Mouse (Mus musculus) embryonic facial prominence, embryonic 11.5 days (tissue): ENCODE data around the gene Sema4d. TPM values are rescaled to one million over a fixed set of nuclear protein-coding genes. Genes with fewer than 3 reads are reported as not detected.

Experiments used
- ATAC-seq: fragments of 200-750 bp; cut with Nextera tagmentation; replicated peaks from 2 replicates; pipeline ENCODE4 v1.8.0; 2017; ENCODE audit warnings: low read depth; ENCODE audit not compliant: insufficient number of reproducible peaks, low FRiP score, low TSS enrichment
- DNase-seq: peaks from one replicate; pipeline ENCODE4 v3.0.0-alpha.2; 2015; ENCODE audit warnings: low spot score
- H3K27ac ChIP-seq: fragments of 300-500 bp; sonication (generic); replicated peaks from 2 replicates; pipeline ENCODE4 v1.5.1; 2014; ENCODE audit warnings: mild to moderate bottlenecking, low read depth, low read length, control low read depth
- H3K27me3 ChIP-seq: fragments of 300-500 bp; sonication (generic); 2 replicates; pipeline ENCODE4 v1.6.1; 2014; ENCODE audit warnings: mild to moderate bottlenecking, low read length, moderate library complexity, mixed read lengths; ENCODE audit not compliant: control insufficient read depth, insufficient read depth
- H3K36me3 ChIP-seq: fragments of 300-500 bp; sonication (generic); replicated peaks from 2 replicates; pipeline ENCODE4 v1.6.1; 2014; ENCODE audit warnings: low read depth, mild to moderate bottlenecking, low read length, moderate library complexity, mixed read lengths; ENCODE audit not compliant: control insufficient read depth, insufficient read depth
- H3K4me1 ChIP-seq: fragments of 300-500 bp; sonication (generic); 2 replicates; pipeline ENCODE4 v1.6.1; 2014; ENCODE audit warnings: low read length, mixed read lengths; ENCODE audit not compliant: control insufficient read depth, insufficient read depth
- H3K4me2 ChIP-seq: fragments of 300-500 bp; sonication (generic); 2 replicates; pipeline ENCODE4 v1.6.1; 2014; ENCODE audit warnings: low read depth, mild to moderate bottlenecking, control low read depth, low read length, moderate library complexity
- H3K4me3 ChIP-seq: fragments of 300-500 bp; sonication (generic); 2 replicates; pipeline ENCODE4 v1.5.1; 2014; ENCODE audit warnings: low read depth, low read length, control low read depth
- H3K9ac ChIP-seq: fragments of 300-500 bp; sonication (generic); replicated peaks from 2 replicates; pipeline ENCODE4 v1.6.1; 2014; ENCODE audit warnings: mild to moderate bottlenecking, control low read depth, low read length
- H3K9me3 ChIP-seq: fragments of 300-500 bp; sonication (generic); replicated peaks from 2 replicates; pipeline ENCODE4 v1.6.1; 2016; ENCODE audit warnings: mild to moderate bottlenecking, low read length, inconsistent platforms, mixed read lengths; ENCODE audit not compliant: control insufficient read depth
- WGBS: fragments of 180-500 bp; shearing (Covaris S2); extraction: QIAGEN DNeasy Blood & Tissue Kit; methylation state at CpG from one replicate; pipeline ENCODE4 v1.1.7; 2014; 5-methylcytosine and 5-hydroxymethylcytosine counted together
- polyA plus RNA-seq: library from polyadenylated mRNA; unstranded; fragments of >200 nt; fragmentation: Nextera tagmentation; extraction: Ambion mirVana; gene quantifications from 2 replicates; pipeline ENCODE4 v1.2.1, GENCODE M21; 2014

Sema4d gene
- polyA plus RNA-seq, 1 experiment from 2014 or later: 5.4 TPM

GRCm38 (mm10) chr13:51649740-51650139 is 143.8 kb downstream of the Sema4d start:
- no peak overlapping the region for H3K9ac ChIP-seq
- no peak overlapping the region for H3K27ac ChIP-seq
- ATAC-seq (no peak), DNase-seq (no peak)
- H3K27me3 ChIP-seq: no peaks in the 10 kb centered on the region
- 57% methylated on average over 1 of the region's 1 CpGs for WGBS
- peaks cover 4% of the 10 kb centered on the region for H3K4me1 ChIP-seq
- H3K4me2 ChIP-seq: no peak overlapping the region
- H3K4me3 ChIP-seq: no peak overlapping the region
- no peaks in the 10 kb centered on the region for H3K36me3 ChIP-seq
- no peaks in the 10 kb centered on the region for H3K9me3 ChIP-seq

- Histone ChIP-seq H3K27ac (no peak overlapping the region), H3K9ac (no peak overlapping the region), H3K36me3 (no peaks in the 10 kb centered on the region), H3K4me2 (no peak overlapping the region), H3K4me3 (no peak overlapping the region), H3K27me3 (no peaks in the 10 kb centered on the region), H3K9me3 (no peaks in the 10 kb centered on the region), H3K4me1 (peaks cover 4% of the 10 kb centered on the region)
- 88% methylated on average over 4 of the region's 4 CpGs for WGBS
- no peak for DNase-seq
- ATAC-seq: no peak
Measured at GRCm38 (mm10) chr13:51648237-51648636, 145.3 kb downstream of the Sema4d start.

- WGBS: 96% methylated on average over 3 of the region's 3 CpGs
- H3K9me3 ChIP-seq: no peaks in the 10 kb centered on the region
- no peaks in the 10 kb centered on the region for H3K36me3 ChIP-seq
- H3K4me2 ChIP-seq: no peak overlapping the region; the same call in 1 of the 2 replicates
- no peak overlapping the region for H3K9ac ChIP-seq
- H3K27me3 ChIP-seq: no peaks in the 10 kb centered on the region
- no peak overlapping the region for H3K27ac ChIP-seq
- H3K4me1 ChIP-seq: peaks cover 4% of the 10 kb centered on the region
- ATAC-seq (no peak), DNase-seq (no peak)
- peak overlapping the region; percentile 88; the same call in 1 of the 2 replicates for H3K4me3 ChIP-seq
Measured at GRCm38 (mm10) chr13:51647770-51648169, 145.8 kb downstream of the Sema4d start.

GRCm38 (mm10) chr13:51646362-51647027 is 147.1 kb downstream of the Sema4d start:
- H3K9ac ChIP-seq: peak overlapping the region; percentile 32
- no peak for ATAC-seq

GRCm38 (mm10) chr13:51645872-51646271 is 147.7 kb downstream of the Sema4d start:
- Histone ChIP-seq H3K9me3 (no peaks in the 10 kb centered on the region), H3K9ac (peak overlapping the region; percentile 95), H3K4me1 (peaks cover 4% of the 10 kb centered on the region), H3K27ac (peak overlapping the region; percentile 79; the same call in 1 of the 2 replicates), H3K4me3 (peak overlapping the region; percentile 88), H3K27me3 (no peaks in the 10 kb centered on the region), H3K36me3 (no peaks in the 10 kb centered on the region), H3K4me2 (peak overlapping the region; percentile 62)
- DNase-seq (peak; percentile 65), ATAC-seq (no peak)
- under 1% methylated on average over 7 of the region's 7 CpGs for WGBS

More at GRCm38 (mm10) chr13:51646362-51647027, 147.1 kb downstream of the Sema4d start:
- Histone ChIP-seq H3K27ac (no peak overlapping the region), H3K4me2 (peak overlapping the region; percentile 62), H3K4me1 (peaks cover 4% of the 10 kb centered on the region), H3K27me3 (no peaks in the 10 kb centered on the region), H3K36me3 (no peaks in the 10 kb centered on the region), H3K9me3 (no peaks in the 10 kb centered on the region), H3K4me3 (peak overlapping the region; percentile 88)
- WGBS: 25% methylated on average over 3 of the region's 3 CpGs
- DNase-seq: no peak

GRCm38 (mm10) chr13:51644829-51645789 is 148.4 kb downstream of the Sema4d start, which contains the start of gene Cks2:
Gene Cks2, plus strand, starts transcription at chr13:51645232.
- H3K4me3 ChIP-seq: peak within 1 kb of the TSS; percentile 88
- H3K4me1 ChIP-seq: peaks cover 4% of the 10 kb centered on the region
- H3K4me2 ChIP-seq: peak within 1 kb of the TSS; percentile 62
- H3K9ac ChIP-seq: peak within 1 kb of the TSS; percentile 95
- H3K36me3 ChIP-seq: no peaks in the 10 kb centered on the region
- WGBS: under 1% methylated on average over 83 of the region's 83 CpGs
- H3K27ac ChIP-seq: peak within 1 kb of the TSS; percentile 79
- no peaks in the 10 kb centered on the region for H3K9me3 ChIP-seq
- DNase-seq (peak; percentile 100), ATAC-seq (peak; percentile 96)
- no peaks in the 10 kb centered on the region for H3K27me3 ChIP-seq

GRCm38 (mm10) chr13:51643924-51644828 is 149.4 kb downstream of the Sema4d start:
- Histone ChIP-seq H3K36me3 (no peaks in the 10 kb centered on the region), H3K4me1 (peaks cover 4% of the 10 kb centered on the region), H3K9me3 (no peaks in the 10 kb centered on the region), H3K4me3 (peak overlapping the region; percentile 88), H3K9ac (peak overlapping the region; percentile 69), H3K27me3 (no peaks in the 10 kb centered on the region), H3K27ac (no peak overlapping the region), H3K4me2 (peak overlapping the region; percentile 48)
- no peak for ATAC-seq
- DNase-seq: no peak
- WGBS: 46% methylated on average over 20 of the region's 20 CpGs
